Mouse (Mus musculus): ENCODE results near the gene March8. TPM values are rescaled to one million over a fixed set of nuclear protein-coding genes. Genes with fewer than 3 reads are reported as not detected.

Gene March8
- polyA plus RNA-seq (2015; fragmentation: Nextera tagmentation; extraction: Ambion mirVana) = 95.4 and 97.7 TPM in 2 replicates

DNA sequence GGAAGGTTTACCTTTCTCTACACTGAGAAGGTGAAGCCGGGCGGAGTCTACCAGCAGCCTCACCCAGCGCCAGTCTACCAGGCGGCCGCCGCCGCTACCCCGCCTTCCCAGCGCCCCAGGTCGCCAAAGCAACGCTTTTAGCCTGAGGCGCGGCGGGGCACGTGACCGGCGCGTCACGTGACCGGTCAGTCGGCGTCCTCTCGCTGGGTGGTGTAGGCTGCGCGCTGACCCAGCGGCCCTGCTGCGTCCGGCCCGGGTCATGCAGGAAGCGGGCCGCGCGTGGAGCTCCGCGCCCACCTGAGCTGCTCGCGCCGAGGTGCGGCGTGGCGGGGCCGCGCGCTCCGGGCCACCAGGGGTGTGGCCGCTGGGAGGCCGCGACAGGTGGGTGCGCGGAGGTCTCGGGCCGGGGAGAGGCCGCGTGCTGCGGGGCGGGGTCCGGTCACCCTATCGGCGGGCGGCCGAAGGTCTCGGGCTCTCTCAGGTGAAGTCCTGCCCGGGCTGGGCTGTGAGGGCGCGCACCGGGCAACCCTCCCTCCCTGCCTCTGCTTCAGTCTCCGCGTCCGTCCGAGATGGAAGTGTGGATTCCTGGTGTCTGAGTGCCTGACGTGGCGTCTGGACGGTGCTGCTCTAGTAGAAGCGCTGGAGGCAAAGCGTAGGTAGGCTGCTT is at the start of gene March8:
TSS of gene March8 (plus strand) at position 190 of the 667 bp plus-strand sequence.
- WGBS (ENCODE audit: insufficient replicate concordance) = under 1% methylated on average over 75 of the region's 75 CpGs
- Histone ChIP-seq H3K4me3 (replicated peaks) (peak within 1 kb of the TSS; percentile 88), H3K4me2 (peak within 1 kb of the TSS; percentile 78), H3K9me3 (replicated peaks) (no peaks in the 10 kb centered on the region), H3K27me3 (peaks cover 11% of the 10 kb centered on the region), H3K36me3 (replicated peaks) (peaks cover 13% of the 10 kb centered on the region; the same call in 1 of the 2 replicates), H3K4me1 (replicated peaks) (peaks cover 38% of the 10 kb centered on the region), H3K27ac (replicated peaks) (peak within 1 kb of the TSS; percentile 92), H3K9ac (peak within 1 kb of the TSS; percentile 93)
- ATAC-seq (ENCODE audit: insufficient read depth) = peak; percentile 94

DNA sequence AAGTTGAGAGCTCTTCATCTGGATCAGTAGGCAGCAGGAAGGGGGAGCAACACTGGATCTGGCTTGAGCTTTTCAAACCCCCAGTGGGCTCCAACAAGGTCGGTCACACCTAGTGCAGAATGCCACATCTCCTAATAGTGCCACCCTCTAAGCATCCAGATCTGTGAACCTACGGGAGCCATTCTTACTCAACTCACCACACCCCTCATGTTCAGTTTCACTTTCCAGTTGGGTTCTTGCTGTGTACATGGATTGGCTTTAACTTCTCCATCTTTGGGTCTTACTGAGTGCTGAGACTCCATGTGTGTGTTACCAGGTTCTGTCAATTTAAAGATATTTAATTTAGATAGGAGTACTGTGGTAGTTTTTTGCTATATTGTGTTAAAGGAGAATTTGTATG is 26.4 kb upstream of the March8 start:
- H3K9me3 ChIP-seq (replicated peaks) = no peaks in the 10 kb centered on the region
- no peak overlapping the region for H3K4me3 ChIP-seq (replicated peaks)
- H3K27me3 ChIP-seq = no peaks in the 10 kb centered on the region; the same call in 1 of the 2 replicates
- H3K36me3 ChIP-seq (replicated peaks) = no peaks in the 10 kb centered on the region
- H3K27ac ChIP-seq (replicated peaks) = no peak overlapping the region
- WGBS (ENCODE audit: insufficient replicate concordance) = 77% methylated on average over 2 of the region's 2 CpGs
- H3K9ac ChIP-seq = no peak overlapping the region
- no peak for ATAC-seq (ENCODE audit: insufficient read depth)
- no peaks in the 10 kb centered on the region for H3K4me1 ChIP-seq (replicated peaks)
- H3K4me2 ChIP-seq = no peak overlapping the region

DNA sequence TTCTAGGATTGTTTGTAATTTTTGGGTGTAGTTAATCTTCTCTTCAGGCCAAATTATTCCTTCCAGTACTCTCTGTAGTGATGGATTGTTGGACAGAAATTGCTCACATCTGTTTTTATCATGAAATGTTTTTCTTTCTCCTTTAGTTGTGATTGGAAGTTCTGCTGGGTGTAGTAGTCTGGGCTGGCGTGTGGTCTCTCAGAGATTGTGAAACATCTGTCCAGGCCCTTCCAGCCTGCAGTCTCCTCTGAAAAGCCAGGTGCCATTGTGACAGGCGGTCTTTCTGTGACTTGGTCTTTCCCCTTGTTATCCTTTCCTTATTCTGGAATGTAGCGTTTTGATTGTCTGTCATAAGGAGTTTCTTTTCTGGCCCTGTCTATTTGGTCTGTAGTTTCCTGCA is 18.6 kb upstream of the March8 start:
- Histone ChIP-seq H3K4me3 (replicated peaks) (no peak overlapping the region), H3K4me2 (no peak overlapping the region), H3K9ac (no peak overlapping the region), H3K4me1 (replicated peaks) (no peaks in the 10 kb centered on the region), H3K27ac (replicated peaks) (no peak overlapping the region), H3K27me3 (no peaks in the 10 kb centered on the region), H3K9me3 (replicated peaks) (no peaks in the 10 kb centered on the region), H3K36me3 (replicated peaks) (no peaks in the 10 kb centered on the region)
- 68% methylated on average over 3 of the region's 3 CpGs for WGBS (ENCODE audit: insufficient replicate concordance)
- no peak for ATAC-seq (ENCODE audit: insufficient read depth)

DNA sequence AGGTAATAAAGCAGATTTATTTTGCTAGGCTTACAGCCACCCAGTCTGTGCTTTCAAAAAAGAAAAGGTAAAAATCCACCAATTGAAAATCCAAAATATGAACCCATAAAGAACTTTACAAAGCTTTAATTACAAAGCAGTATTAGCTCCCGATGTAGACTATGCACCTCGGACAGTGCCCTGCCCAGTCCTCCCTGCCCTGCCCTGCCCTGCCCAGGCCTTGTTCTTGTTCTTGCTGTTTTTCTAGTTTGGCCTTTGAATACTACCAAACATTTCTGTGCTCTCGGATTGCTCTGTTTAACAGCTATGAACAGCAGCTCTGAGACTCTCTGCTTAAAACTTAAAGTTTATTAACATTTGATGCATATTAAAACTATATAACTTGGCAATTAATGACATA is 11.2 kb upstream of the March8 start:
- 79% methylated on average over 3 of the region's 3 CpGs for WGBS (ENCODE audit: insufficient replicate concordance)
- H3K9me3 ChIP-seq (replicated peaks) = no peaks in the 10 kb centered on the region
- no peak overlapping the region for H3K4me3 ChIP-seq (replicated peaks)
- no peak overlapping the region for H3K27ac ChIP-seq (replicated peaks)
- no peaks in the 10 kb centered on the region for H3K27me3 ChIP-seq
- H3K4me1 ChIP-seq (replicated peaks) = no peaks in the 10 kb centered on the region
- no peak for ATAC-seq (ENCODE audit: insufficient read depth)
- no peaks in the 10 kb centered on the region for H3K36me3 ChIP-seq (replicated peaks)
- no peak overlapping the region for H3K9ac ChIP-seq
- H3K4me2 ChIP-seq = no peak overlapping the region

GRCm38 (mm10) chr6:116331396-116331795 is 6.4 kb upstream of the March8 start:
- Histone ChIP-seq H3K36me3 (replicated peaks) (no peaks in the 10 kb centered on the region), H3K9me3 (replicated peaks) (no peaks in the 10 kb centered on the region), H3K4me2 (no peak overlapping the region), H3K9ac (no peak overlapping the region), H3K4me1 (replicated peaks) (0 out of 2 replicates have a peak, but pooled peaks cover under 1% of the 10 kb centered on the region), H3K27ac (replicated peaks) (no peak overlapping the region), H3K27me3 (peaks cover 5% of the 10 kb centered on the region), H3K4me3 (replicated peaks) (no peak overlapping the region)
- WGBS (ENCODE audit: insufficient replicate concordance) = 83% methylated on average over 2 of the region's 2 CpGs
- no peak for ATAC-seq (ENCODE audit: insufficient read depth)

DNA sequence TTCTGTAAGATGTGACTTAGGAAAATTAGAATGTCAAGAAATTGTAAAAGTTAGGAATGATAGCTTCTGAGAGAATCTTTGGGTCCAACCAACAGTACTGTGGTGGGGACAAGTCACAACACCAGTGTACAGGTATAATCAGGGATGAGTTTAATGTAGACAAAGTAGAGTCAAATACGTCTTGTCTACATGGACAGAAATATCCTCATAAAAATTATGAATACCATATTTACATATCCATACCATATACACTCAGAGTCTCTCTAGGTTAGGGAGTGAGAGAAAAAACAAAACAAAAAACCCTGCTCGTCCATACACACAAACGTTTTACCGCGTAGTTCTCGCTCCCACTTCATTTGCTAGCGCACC is 374 bp upstream of the March8 start:
- H3K36me3 ChIP-seq (replicated peaks) = peaks cover 13% of the 10 kb centered on the region; the same call in 1 of the 2 replicates
- peak overlapping the region; percentile 92 for H3K27ac ChIP-seq (replicated peaks)
- H3K27me3 ChIP-seq = peaks cover 11% of the 10 kb centered on the region
- H3K9ac ChIP-seq = peak overlapping the region; percentile 93
- peak overlapping the region; percentile 88 for H3K4me3 ChIP-seq (replicated peaks)
- no peaks in the 10 kb centered on the region for H3K9me3 ChIP-seq (replicated peaks)
- ATAC-seq (ENCODE audit: insufficient read depth) = no peak
- H3K4me1 ChIP-seq (replicated peaks) = peaks cover 36% of the 10 kb centered on the region
- peak overlapping the region; percentile 78 for H3K4me2 ChIP-seq
- WGBS (ENCODE audit: insufficient replicate concordance) = 3% methylated on average over 7 of the region's 7 CpGs

DNA sequence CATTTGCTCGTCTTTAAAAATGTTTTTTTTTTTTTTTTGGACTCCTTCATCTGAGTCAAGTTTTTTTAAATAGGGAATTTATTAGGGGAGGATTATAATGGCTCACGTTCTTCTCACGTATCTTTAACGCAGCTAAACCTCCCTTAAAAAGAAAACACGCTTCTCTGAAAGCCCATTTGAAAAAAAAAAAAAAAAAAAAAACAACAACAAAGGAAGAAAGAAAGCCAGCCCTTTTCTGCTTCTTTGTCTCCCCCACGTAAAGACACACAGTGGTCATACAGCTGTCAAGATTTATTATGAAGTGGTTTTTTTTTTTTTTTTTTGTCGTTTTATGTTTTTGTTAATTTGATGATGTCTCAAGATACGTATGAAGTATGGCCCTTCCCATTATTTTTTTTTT is 696 bp downstream of the March8 start:
- Histone ChIP-seq H3K27me3 (peaks cover 11% of the 10 kb centered on the region), H3K36me3 (replicated peaks) (peaks cover 13% of the 10 kb centered on the region; the same call in 1 of the 2 replicates), H3K4me3 (replicated peaks) (peak overlapping the region; percentile 88), H3K9ac (peak overlapping the region; percentile 93), H3K4me1 (replicated peaks) (peaks cover 41% of the 10 kb centered on the region), H3K9me3 (replicated peaks) (no peaks in the 10 kb centered on the region), H3K27ac (replicated peaks) (peak overlapping the region; percentile 92), H3K4me2 (peak overlapping the region; percentile 78)
- 4% methylated on average over 8 of the region's 8 CpGs for WGBS (ENCODE audit: insufficient replicate concordance)
- ATAC-seq (ENCODE audit: insufficient read depth) = no peak

DNA sequence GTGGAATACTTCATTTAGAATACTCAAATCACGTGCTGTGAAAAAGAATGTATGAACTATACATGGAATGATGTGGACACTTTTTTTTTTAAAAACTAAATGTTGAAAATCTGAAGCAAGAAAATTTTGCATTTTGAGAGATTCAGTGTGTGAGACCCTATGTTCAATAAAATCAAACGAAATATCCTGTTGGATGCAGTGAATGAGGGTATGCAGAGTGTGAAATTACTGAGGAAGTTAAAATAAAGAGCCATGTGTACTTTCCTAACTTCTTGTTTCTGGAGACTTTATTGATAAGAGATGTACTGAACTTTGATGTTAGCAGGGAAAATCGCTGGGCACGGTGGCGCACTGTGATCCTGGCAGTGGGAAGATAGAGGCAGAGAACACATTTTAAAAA is 1.3 kb downstream of the March8 start:
- H3K9ac ChIP-seq = peak overlapping the region; percentile 93
- no peak for ATAC-seq (ENCODE audit: insufficient read depth)
- peak overlapping the region; percentile 73 for H3K27ac ChIP-seq (replicated peaks)

GRCm38 (mm10) chr6:116340521-116340920 is 2.7 kb downstream of the March8 start:
- Histone ChIP-seq H3K4me1 (replicated peaks) (peaks cover 50% of the 10 kb centered on the region), H3K4me2 (peak overlapping the region; percentile 78), H3K9me3 (replicated peaks) (no peaks in the 10 kb centered on the region), H3K9ac (no peak overlapping the region), H3K27me3 (peaks cover 11% of the 10 kb centered on the region), H3K36me3 (replicated peaks) (peaks cover 22% of the 10 kb centered on the region), H3K4me3 (replicated peaks) (peak overlapping the region; percentile 88), H3K27ac (replicated peaks) (peak overlapping the region; percentile 73)
- ATAC-seq (ENCODE audit: insufficient read depth) = no peak
- 21% methylated on average over 1 of the region's 1 CpGs for WGBS (ENCODE audit: insufficient replicate concordance)

More for the DNA sequence above, 1.3 kb downstream of the March8 start:
- H3K36me3 ChIP-seq (replicated peaks) = peaks cover 16% of the 10 kb centered on the region; the same call in 1 of the 2 replicates
- peaks cover 46% of the 10 kb centered on the region for H3K4me1 ChIP-seq (replicated peaks)
- no peaks in the 10 kb centered on the region for H3K9me3 ChIP-seq (replicated peaks)
- H3K4me2 ChIP-seq = peak overlapping the region; percentile 78
- 50% methylated on average over 5 of the region's 5 CpGs for WGBS (ENCODE audit: insufficient replicate concordance)
- H3K27me3 ChIP-seq = peaks cover 11% of the 10 kb centered on the region
- H3K4me3 ChIP-seq (replicated peaks) = peak overlapping the region; percentile 88

DNA sequence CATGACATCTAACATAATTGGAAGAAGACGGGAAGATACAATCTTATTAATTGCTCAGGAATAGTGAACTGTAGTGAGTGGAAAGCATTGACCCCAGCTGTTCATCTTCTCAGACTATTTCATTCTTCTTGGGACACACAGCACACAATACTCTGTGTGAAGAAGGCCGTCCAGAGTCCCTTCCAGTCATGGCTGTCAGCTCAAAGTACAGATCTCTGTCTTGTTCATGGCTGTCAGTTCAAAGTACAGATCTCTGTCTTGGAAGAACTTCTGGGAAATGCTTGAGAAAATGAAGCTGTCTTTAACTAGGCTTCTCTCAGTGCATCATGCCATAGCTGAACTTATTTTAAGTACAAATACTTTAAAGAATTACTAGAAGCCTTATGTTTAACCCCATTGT is 10.1 kb downstream of the March8 start:
- Histone ChIP-seq H3K4me1 (replicated peaks) (peaks cover 43% of the 10 kb centered on the region), H3K9me3 (replicated peaks) (no peaks in the 10 kb centered on the region), H3K9ac (no peak overlapping the region), H3K27me3 (no peaks in the 10 kb centered on the region), H3K4me3 (replicated peaks) (no peak overlapping the region), H3K36me3 (replicated peaks) (peaks cover 19% of the 10 kb centered on the region), H3K4me2 (no peak overlapping the region), H3K27ac (replicated peaks) (peak overlapping the region; percentile 56)
- ATAC-seq (ENCODE audit: insufficient read depth) = no peak
- 80% methylated on average over 2 of the region's 2 CpGs for WGBS (ENCODE audit: insufficient replicate concordance)

DNA sequence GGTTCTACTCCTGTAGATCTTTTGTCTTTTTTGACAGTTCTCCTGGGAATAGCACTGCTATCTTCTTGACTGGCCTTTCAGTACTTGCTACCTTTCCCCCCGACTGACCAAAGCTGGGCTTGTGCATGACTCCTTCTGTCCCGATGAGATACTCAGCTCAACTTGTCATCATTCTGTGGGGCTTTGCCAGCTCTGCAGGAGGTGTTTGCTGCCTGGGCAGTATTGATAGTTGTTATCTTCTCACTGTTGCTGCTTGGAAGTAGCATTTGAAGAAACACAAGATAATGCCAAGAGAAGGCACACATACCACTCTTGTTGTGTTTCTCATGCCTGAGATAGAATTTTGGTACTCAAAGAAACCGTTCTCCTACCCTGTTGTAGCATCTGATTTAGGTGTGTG is 12.2 kb downstream of the March8 start:
- Histone ChIP-seq H3K4me2 (peak overlapping the region; percentile 81), H3K9me3 (replicated peaks) (no peaks in the 10 kb centered on the region), H3K4me1 (replicated peaks) (peaks cover 48% of the 10 kb centered on the region), H3K27ac (replicated peaks) (peak overlapping the region; percentile 98), H3K27me3 (no peaks in the 10 kb centered on the region), H3K36me3 (replicated peaks) (peaks cover 25% of the 10 kb centered on the region), H3K9ac (peak overlapping the region; percentile 68), H3K4me3 (replicated peaks) (peak overlapping the region; percentile 65)
- peak; percentile 94 for ATAC-seq (ENCODE audit: insufficient read depth)
- 5% methylated on average over 3 of the region's 3 CpGs for WGBS (ENCODE audit: insufficient replicate concordance)

Data from liver, embryonic 15.5 days (tissue).